Mouse (Mus musculus) gonadal fat pad, adult 2 months (tissue): ENCODE data around the gene Ednrb. TPM values are rescaled to one million over a fixed set of nuclear protein-coding genes. Genes with fewer than 3 reads are reported as not detected.

Source experiments
- DNase-seq: peaks from one replicate; pipeline ENCODE4 v3.0.0-alpha.2; 2012; ENCODE audit warnings: low read depth
- polyA plus RNA-seq: library from polyadenylated mRNA; depleted of rRNA; stranded (reverse); fragments of >200 nt; gene quantifications from 2 replicates; pipeline ENCODE4 v1.2.3, GENCODE M21; 2012; rRNA removed

Ednrb gene
- polyA plus RNA-seq, 1 experiment, result 8.2 TPM

GRCm38 (mm10) chr14:103767488-103767887 is 76.7 kb downstream of the Ednrb start:
- no peak for DNase-seq

Other genes starting within 250 kb of the Ednrb start
- 3.0 and 3.9 TPM in 2 replicates for gene Slain1, start 194.2 kb downstream of the Ednrb start, polyA plus RNA-seq